19 mouse cellular contexts compared by ENCODE assay signal in the genomic region with DNA sequence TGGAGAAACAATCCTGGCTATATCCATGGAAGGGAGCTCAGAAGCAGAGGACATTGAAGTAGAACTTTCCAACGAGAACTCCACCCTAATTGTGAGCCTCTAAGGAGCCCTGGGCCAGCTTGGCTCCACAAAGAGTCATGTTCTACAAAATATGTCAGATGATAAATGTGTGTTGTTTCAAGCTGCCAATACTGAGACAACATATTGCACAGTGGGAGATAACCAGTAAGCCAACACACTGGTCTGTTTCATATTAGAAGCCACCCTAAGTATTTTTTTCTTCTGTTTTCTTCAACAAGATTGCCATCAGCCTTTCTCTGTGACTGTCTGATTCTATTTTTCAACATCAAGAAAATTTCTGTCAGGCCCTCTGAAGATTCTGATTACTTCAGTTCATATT.
DNase-seq lines count a peak whose midpoint lies in the region; ATAC-seq lines count a peak whose summit lies in the region.
"Had no signal": no experiment of that assay in that cellular context is flagged by ENCODE, and none has a peak within 500 bp of the region (broad histone marks: within the 10 kb centered on the region; RNA-seq: fewer than 3 reads in every experiment).

No protein-coding gene starts in this region.

- ATAC-seq in erythroblast, adult 5-6 weeks (replicated peaks; ENCODE audit: low FRiP score, poor library complexity, severe bottlenecking), result no peak
- ATAC-seq: activated CD4-positive, CD25-positive, alpha-beta regulatory T cell, adult 4 months; forebrain, embryonic 13.5 days; forebrain, embryonic 15.5 days; forebrain, postnatal 0 days; Patski had no signal

- peak; percentile 2 to 7 for DNase-seq in cerebellum, postnatal 14 days
- no peak for DNase-seq in cerebellum, adult 18-20 months
- DNase-seq in 3T3-L1 (ENCODE audit: low read depth, low spot score) (peak; percentile 32), adipocyte (ENCODE audit: low spot score) (peak; percentile 64)
- DNase-seq in skeletal muscle tissue, adult 2 months (ENCODE audit: low read depth, low spot score), result peak; percentile 49
- no peak for DNase-seq in adrenal gland, postnatal 14 days
- DNase-seq: adrenal gland, adult 2 months; adrenal gland, postnatal 10 days; adrenal gland, postnatal 36 days; cerebellum, adult 11-12 months; cerebellum, adult 8-10 months; cerebellum, adult 9-11 months; cerebellum, postnatal 25 days; forebrain, postnatal 0 days had no signal

Comparison
In these comparisons a context has a peak if more than half of its experiments do, and no peak if none do; other contexts are left out.
1. DNase-seq: peak in cerebellum, postnatal 14 days (2 of 2), 3T3-L1 (single experiment), adipocyte (single experiment) and skeletal muscle tissue, adult 2 months (single experiment); none in cerebellum, adult 18-20 months (0 of 2) and adrenal gland, postnatal 14 days (single experiment).